Comparison of ENCODE assay signal across 10 mouse cellular contexts in the genomic region with DNA sequence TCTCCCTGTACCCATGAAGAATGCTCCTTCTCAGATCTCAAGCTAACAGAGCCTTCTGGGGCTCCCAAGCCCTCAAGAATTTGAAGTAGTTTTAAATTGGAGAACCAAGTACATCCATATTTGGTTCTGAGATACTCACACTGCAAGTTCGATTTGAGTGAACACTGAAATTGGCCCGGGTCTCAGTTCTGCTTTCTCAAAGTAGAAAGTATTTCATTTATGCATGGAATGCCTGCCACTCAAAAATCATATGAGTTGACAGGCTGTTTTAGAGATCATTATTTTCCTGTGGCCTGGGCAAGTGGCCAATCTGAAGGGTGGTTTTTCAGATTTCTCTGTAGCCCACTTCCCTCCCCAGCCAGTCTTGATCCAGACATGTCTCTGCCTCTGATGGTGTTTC. TPM values are rescaled to one million over a fixed set of nuclear protein-coding genes. Genes with fewer than 3 reads are reported as not detected.
DNase-seq lines count a peak whose midpoint lies in the region; ATAC-seq and TF ChIP-seq lines count a peak whose summit lies in the region.
"Had no signal": no experiment of that assay in that cellular context is flagged by ENCODE, and none has a peak within 500 bp of the region (broad histone marks: within the 10 kb centered on the region; RNA-seq: fewer than 3 reads in every experiment).

No protein-coding gene starts in this region.

- 68% methylated on average over 2 of the region's 2 CpGs for WGBS in hindbrain, embryonic 16.5 days
- 88% methylated on average over 2 of the region's 2 CpGs for WGBS in hindbrain, embryonic 11.5 days
- 9% methylated on average over 2 of the region's 2 CpGs for WGBS in lung, embryonic 16.5 days
- WGBS in midbrain, postnatal 0 days: 85% methylated on average over 2 of the region's 2 CpGs

- TF ChIP-seq POLR2A in embryonic fibroblast, embryonic 13.5 days (IDR thresholded peaks at IDR 0.05; ENCODE audit: low read depth, low read length): no peak

- DNase-seq in hindbrain, embryonic 11.5 days (ENCODE audit: low spot score): no peak
- peak; percentile 81 for DNase-seq in Muller cell, postnatal 12 days (ENCODE audit: inconsistent ontology term)
- DNase-seq in midbrain, postnatal 0 days (ENCODE audit: low spot score): no peak
- DNase-seq in urinary bladder, postnatal 14 days (ENCODE audit: low spot score): no peak
- DNase-seq in right cerebral cortex, postnatal 14 days: no peak
- DNase-seq: liver had no signal

- no peak overlapping the region for H3K4me2 ChIP-seq in hindbrain, embryonic 16.5 days (ENCODE audit: low read length)
- H3K4me2 ChIP-seq in hindbrain, embryonic 11.5 days (replicated peaks; ENCODE audit: low read depth, low read length): no peak overlapping the region
- no peak overlapping the region for H3K4me2 ChIP-seq in lung, embryonic 16.5 days (ENCODE audit: low read depth, low read length)
- H3K4me2 ChIP-seq in midbrain, postnatal 0 days (ENCODE audit: low read depth, low read length, poor library complexity, severe bottlenecking): no peak overlapping the region

- no peaks in the 10 kb centered on the region for H3K36me3 ChIP-seq in hindbrain, embryonic 16.5 days (ENCODE audit: control insufficient read depth, insufficient read depth, low read length)
- no peaks in the 10 kb centered on the region for H3K36me3 ChIP-seq in hindbrain, embryonic 11.5 days (ENCODE audit: control insufficient read depth, insufficient read depth, low read length)
- no peaks in the 10 kb centered on the region for H3K36me3 ChIP-seq in lung, embryonic 16.5 days (ENCODE audit: control insufficient read depth, insufficient read depth, low read length)
- no peaks in the 10 kb centered on the region for H3K36me3 ChIP-seq in midbrain, postnatal 0 days (ENCODE audit: insufficient read depth, low read length)

- no peak overlapping the region for H3K4me3 ChIP-seq in hindbrain, embryonic 16.5 days (ENCODE audit: low read length)
- H3K4me3 ChIP-seq in hindbrain, embryonic 11.5 days (ENCODE audit: low read depth, low read length): no peak overlapping the region
- no peak overlapping the region for H3K4me3 ChIP-seq in embryonic fibroblast, embryonic 13.5 days (ENCODE audit: insufficient read depth, low read length)
- no peak overlapping the region for H3K4me3 ChIP-seq in lung, embryonic 16.5 days (ENCODE audit: low read length)
- H3K4me3 ChIP-seq in midbrain, postnatal 0 days (ENCODE audit: low read depth, low read length): no peak overlapping the region

- peak overlapping the region; percentile 45; the same call in 1 of the 2 replicates for H3K27ac ChIP-seq in hindbrain, embryonic 16.5 days (ENCODE audit: low read depth, low read length)
- H3K27ac ChIP-seq in hindbrain, embryonic 11.5 days (ENCODE audit: low read depth, low read length): no peak overlapping the region
- H3K27ac ChIP-seq in embryonic fibroblast, embryonic 13.5 days (ENCODE audit: insufficient read depth, low read length): peak overlapping the region; percentile 100
- 0 out of 2 replicates have a peak overlapping the region, but pooled peaks have one; percentile 20 for H3K27ac ChIP-seq in lung, embryonic 16.5 days (ENCODE audit: low read length)
- no peak overlapping the region for H3K27ac ChIP-seq in midbrain, postnatal 0 days (ENCODE audit: low read depth, low read length)

- peak; percentile 17; the same call in 1 of the 2 replicates for ATAC-seq in hindbrain, embryonic 16.5 days
- no peak for ATAC-seq in hindbrain, embryonic 11.5 days (ENCODE audit: low FRiP score)
- peak; percentile 45 for ATAC-seq in lung, embryonic 16.5 days (ENCODE audit: low read depth)
- no peak for ATAC-seq in midbrain, postnatal 0 days (ENCODE audit: low FRiP score)
- ATAC-seq: Patski had no signal

- no peak overlapping the region for H3K9ac ChIP-seq in hindbrain, embryonic 16.5 days (ENCODE audit: low read depth, low read length)
- H3K9ac ChIP-seq in hindbrain, embryonic 11.5 days (ENCODE audit: low read depth, low read length): no peak overlapping the region
- no peak overlapping the region for H3K9ac ChIP-seq in lung, embryonic 16.5 days (ENCODE audit: low read length)
- no peak overlapping the region for H3K9ac ChIP-seq in midbrain, postnatal 0 days (replicated peaks; ENCODE audit: low read length, poor library complexity, severe bottlenecking)

- peaks cover 7% of the 10 kb centered on the region for H3K4me1 ChIP-seq in hindbrain, embryonic 16.5 days (ENCODE audit: control insufficient read depth, insufficient read depth, low read depth, low read length)
- H3K4me1 ChIP-seq in hindbrain, embryonic 11.5 days (replicated peaks; ENCODE audit: control insufficient read depth, insufficient read depth, low read length): no peaks in the 10 kb centered on the region
- H3K4me1 ChIP-seq in embryonic fibroblast, embryonic 13.5 days (ENCODE audit: control insufficient read depth, insufficient read depth, low read length): peaks cover 15% of the 10 kb centered on the region
- peaks cover 8% of the 10 kb centered on the region for H3K4me1 ChIP-seq in lung, embryonic 16.5 days (replicated peaks; ENCODE audit: control insufficient read depth, insufficient read depth, low read length)
- no peaks in the 10 kb centered on the region for H3K4me1 ChIP-seq in midbrain, postnatal 0 days (ENCODE audit: insufficient read depth, low read length)

- TF ChIP-seq CTCF in embryonic fibroblast, embryonic 13.5 days (IDR thresholded peaks at IDR 0.05; ENCODE audit: borderline replicate concordance, insufficient read depth, low read length): no peak
- TF ChIP-seq CTCF in midbrain, postnatal 0 days (IDR thresholded peaks at IDR 0.05): no peak

- no peaks in the 10 kb centered on the region for H3K27me3 ChIP-seq in hindbrain, embryonic 16.5 days (replicated peaks; ENCODE audit: control insufficient read depth, insufficient read depth, low read length)
- no peaks in the 10 kb centered on the region for H3K27me3 ChIP-seq in hindbrain, embryonic 11.5 days (ENCODE audit: control insufficient read depth, insufficient read depth, low read length)
- H3K27me3 ChIP-seq in lung, embryonic 16.5 days (ENCODE audit: control insufficient read depth, insufficient read depth, low read depth, low read length): no peaks in the 10 kb centered on the region
- no peaks in the 10 kb centered on the region for H3K27me3 ChIP-seq in midbrain, postnatal 0 days (ENCODE audit: insufficient read depth, low read length)
- H3K27me3 ChIP-seq: Patski had no signal

- no peaks in the 10 kb centered on the region for H3K9me3 ChIP-seq in hindbrain, embryonic 16.5 days (ENCODE audit: control insufficient read depth, low read length)
- H3K9me3 ChIP-seq in hindbrain, embryonic 11.5 days (ENCODE audit: control insufficient read depth, low read length): no peaks in the 10 kb centered on the region
- H3K9me3 ChIP-seq in lung, embryonic 16.5 days (ENCODE audit: control insufficient read depth, low read length): no peaks in the 10 kb centered on the region
- H3K9me3 ChIP-seq in midbrain, postnatal 0 days (ENCODE audit: low read length): no peaks in the 10 kb centered on the region

RNA-seq across cellular contexts. Expression of gene Rasgrp3, which starts 36.7 kb away (rescaled TPM):
- 6.6 and 7.0 TPM in 2 replicates for polyA plus RNA-seq in hindbrain, embryonic 16.5 days (2015; fragmentation: Nextera tagmentation; extraction: Ambion mirVana)
- 7.6 and 10.4 TPM in 2 replicates for polyA plus RNA-seq in hindbrain, embryonic 11.5 days (2014; fragmentation: Nextera tagmentation; extraction: Ambion mirVana)
- polyA plus RNA-seq in embryonic fibroblast, embryonic 13.5 days (2011; ENCODE audit: insufficient read length, low read depth, missing spikeins): 3.6 and 7.5 TPM in 2 replicates
- 31.4 and 34.3 TPM in 2 replicates for polyA plus RNA-seq in lung, embryonic 16.5 days (2015; fragmentation: Nextera tagmentation; extraction: Ambion mirVana)
- total RNA-seq in midbrain, postnatal 0 days (2014; rRNA removed): 8.1 and 9.3 TPM in 2 replicates
- 3.2 and 4.8 TPM in 2 replicates for polyA plus RNA-seq in midbrain, postnatal 0 days (2015; fragmentation: Nextera tagmentation; extraction: Ambion mirVana)

Comparison
In these comparisons a context has a peak if more than half of its experiments do, and no peak if none do; other contexts are left out.
1. ATAC-seq: peak in hindbrain, embryonic 16.5 days (single experiment) and lung, embryonic 16.5 days (single experiment); none in hindbrain, embryonic 11.5 days (single experiment) and midbrain, postnatal 0 days (single experiment).
2. H3K27ac ChIP-seq: peak in hindbrain, embryonic 16.5 days (single experiment), embryonic fibroblast, embryonic 13.5 days (single experiment) and lung, embryonic 16.5 days (single experiment); none in hindbrain, embryonic 11.5 days (single experiment) and midbrain, postnatal 0 days (single experiment).